Mouse (Mus musculus) gonadal fat pad, adult 2 months (tissue): ENCODE data around the gene Rasgef1b. TPM values are rescaled to one million over a fixed set of nuclear protein-coding genes. Genes with fewer than 3 reads are reported as not detected.

ENCODE experiments used
- DNase-seq: peaks from one replicate; pipeline ENCODE4 v3.0.0-alpha.2; 2012; ENCODE audit warnings: low read depth
- polyA plus RNA-seq: library from polyadenylated mRNA; depleted of rRNA; stranded (reverse); fragments of >200 nt; gene quantifications from 2 replicates; pipeline ENCODE4 v1.2.3, GENCODE M21; 2012

Gene Rasgef1b
- polyA plus RNA-seq, 1 experiment, result 9.9 TPM

DNA sequence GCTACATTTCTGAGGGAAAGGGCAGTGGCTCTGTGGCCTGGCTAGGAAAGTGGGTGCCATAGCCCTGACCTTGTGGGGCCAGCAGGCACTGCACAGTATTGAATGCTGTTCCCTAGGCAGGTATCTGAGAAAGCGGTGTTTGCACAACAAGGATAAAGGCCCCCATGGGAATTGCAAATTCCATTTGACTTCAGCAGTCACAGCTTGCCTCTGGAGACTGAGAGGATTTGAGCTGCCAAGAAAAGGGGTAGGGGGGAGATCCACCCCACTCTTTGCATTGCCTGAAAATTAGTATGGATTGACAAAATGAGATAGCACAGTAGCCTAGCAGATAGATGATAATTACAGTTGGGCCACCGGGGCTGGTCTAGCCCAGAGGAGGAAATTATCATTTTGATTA is 326.1 kb downstream of the Rasgef1b start:
- no peak for DNase-seq

GRCm38 (mm10) chr5:99402297-99402696 is 326.6 kb downstream of the Rasgef1b start:
- DNase-seq, result no peak

- DNase-seq, result no peak
These were observed 328.8 kb downstream of the Rasgef1b start for GRCm38 (mm10) chr5:99399855-99400626.

GRCm38 (mm10) chr5:99398472-99399070 is 330.3 kb downstream of the Rasgef1b start:
- no peak for DNase-seq

DNA sequence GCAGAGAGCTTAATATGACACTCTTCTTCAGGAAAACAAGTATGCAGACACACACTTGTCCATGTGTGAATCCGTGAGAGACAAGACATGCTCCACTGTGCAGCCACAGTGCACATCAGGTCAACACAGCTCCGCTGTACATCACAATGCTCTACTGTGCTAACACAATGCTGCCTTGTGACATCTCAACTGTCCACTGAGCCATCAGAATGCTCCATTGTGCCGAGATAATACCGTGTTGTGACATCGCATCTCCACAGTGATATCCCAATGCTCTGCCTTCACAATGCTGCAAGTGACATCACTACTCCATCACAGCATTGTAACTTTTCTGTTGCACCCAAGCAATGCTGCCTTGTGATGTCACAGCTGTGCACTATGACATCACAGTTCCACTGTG is 334.3 kb downstream of the Rasgef1b start:
- no peak for DNase-seq

- DNase-seq, result no peak
These were observed 337.3 kb downstream of the Rasgef1b start for GRCm38 (mm10) chr5:99391525-99391924.

GRCm38 (mm10) chr5:99390776-99391175 is 338.1 kb downstream of the Rasgef1b start:
- no peak for DNase-seq

- no peak for DNase-seq
These were observed 338.6 kb downstream of the Rasgef1b start for GRCm38 (mm10) chr5:99390314-99390713.

GRCm38 (mm10) chr5:99388585-99389250 is 340.1 kb downstream of the Rasgef1b start:
- no peak for DNase-seq

DNA sequence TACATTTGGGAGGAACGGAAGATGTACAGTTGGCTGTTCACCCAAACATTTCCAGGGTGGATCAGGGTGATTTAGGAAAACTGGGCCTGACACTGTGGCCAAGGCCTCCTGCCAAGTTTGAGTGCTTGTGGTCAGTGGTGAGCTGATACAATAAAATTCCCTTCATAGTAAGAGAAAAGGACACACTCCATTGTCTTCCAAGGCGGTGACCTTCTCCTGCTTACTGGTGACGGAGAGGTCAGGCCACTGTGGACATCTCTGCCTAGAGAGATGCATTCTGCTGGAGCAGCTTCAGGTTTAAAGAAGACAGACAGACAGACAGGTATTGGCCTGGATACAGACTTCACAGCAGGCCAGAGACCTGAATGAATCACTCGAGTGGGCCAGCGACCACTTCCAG is 340.7 kb downstream of the Rasgef1b start:
- no peak for DNase-seq

GRCm38 (mm10) chr5:99387185-99387981 is 341.5 kb downstream of the Rasgef1b start:
- DNase-seq, result no peak

DNA sequence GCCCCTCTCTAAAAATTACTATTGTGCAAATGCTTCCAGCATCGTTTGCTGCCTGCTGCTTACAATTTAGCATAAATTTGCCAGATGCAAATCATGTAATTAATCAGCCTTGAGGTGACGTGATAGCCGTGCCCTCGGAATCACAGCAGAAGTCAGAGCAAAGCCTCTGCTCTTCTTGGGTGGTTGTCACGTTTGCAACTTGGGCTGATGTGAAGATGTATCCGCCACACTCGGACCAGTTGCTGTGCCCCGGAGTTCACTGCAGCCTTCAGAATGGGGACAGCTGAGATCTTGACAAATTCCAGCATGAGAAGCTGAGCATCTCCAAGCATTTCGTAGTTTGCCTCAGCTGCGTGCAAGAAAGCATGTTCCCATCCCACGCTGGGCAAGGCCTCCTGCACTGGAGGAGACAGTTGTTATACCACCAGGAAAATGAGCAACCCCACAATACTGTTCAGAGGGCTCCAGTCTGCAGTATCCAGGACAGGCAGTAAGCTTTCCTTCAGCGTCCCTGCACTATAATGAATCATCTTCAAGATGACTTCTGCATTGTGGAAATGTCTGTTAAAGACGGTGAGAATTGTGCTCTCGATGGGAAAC is 342.5 kb downstream of the Rasgef1b start:
- DNase-seq, result no peak

DNA sequence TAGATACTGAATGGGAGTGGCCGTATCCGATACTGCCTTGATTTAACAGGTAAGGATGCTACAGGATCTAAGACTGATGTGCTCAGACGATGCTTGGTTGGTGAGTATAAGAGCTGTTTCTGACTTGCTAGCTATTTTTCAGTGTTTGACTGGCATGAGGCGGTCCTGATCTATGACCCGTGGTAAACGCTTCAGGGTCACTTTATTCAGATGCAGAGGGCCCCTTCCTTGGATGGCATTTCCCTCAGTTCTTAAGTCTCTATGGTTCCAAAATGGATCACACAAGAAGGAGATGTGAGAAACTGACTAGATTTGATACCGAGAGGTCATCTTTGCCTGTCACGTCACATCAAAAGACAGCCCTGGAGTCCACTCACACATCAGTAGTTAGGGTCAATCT is 343.1 kb downstream of the Rasgef1b start:
- DNase-seq, result no peak

- DNase-seq, result no peak
These were observed 343.8 kb downstream of the Rasgef1b start for GRCm38 (mm10) chr5:99385090-99385489.

GRCm38 (mm10) chr5:99383783-99384281 is 345.0 kb downstream of the Rasgef1b start:
- DNase-seq, result no peak

DNA sequence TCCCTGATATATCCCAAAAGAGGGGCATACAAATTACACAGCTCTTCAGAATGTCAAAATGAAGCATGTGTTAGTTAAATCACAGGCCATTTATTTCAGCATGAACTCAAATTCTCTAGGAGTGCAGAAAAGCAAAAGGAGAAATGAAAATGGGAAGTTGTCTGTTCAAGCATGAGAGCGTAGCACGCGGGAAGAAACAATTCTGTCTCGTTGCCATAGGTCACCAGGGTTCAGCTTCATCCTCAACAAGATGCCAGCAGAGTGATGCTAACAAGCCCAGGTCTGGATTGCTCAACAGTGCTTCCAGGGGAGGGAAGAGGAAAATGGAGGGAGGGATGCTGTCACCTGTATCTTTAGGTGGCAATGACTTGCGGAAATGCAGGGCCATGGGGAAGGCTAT is 346.1 kb downstream of the Rasgef1b start:
- no peak for DNase-seq

DNA sequence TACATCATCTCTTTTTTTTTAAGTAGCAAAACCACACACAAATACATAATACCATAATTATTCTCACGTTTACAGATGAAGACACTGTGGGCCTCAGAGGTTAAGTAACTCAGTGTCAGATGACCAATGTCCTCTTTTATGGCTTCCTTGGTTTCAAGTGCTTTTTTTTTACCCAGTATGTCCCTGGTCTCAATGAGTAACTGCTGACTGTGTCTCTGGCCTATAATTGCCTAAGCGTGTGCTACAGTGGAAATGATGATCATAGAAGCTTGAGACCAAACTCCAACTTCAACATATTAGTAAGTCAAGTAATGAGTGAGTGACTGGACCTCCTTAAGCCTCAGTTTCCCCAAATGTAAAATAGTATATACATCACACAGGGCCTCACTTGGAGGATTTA is 347.2 kb downstream of the Rasgef1b start:
- no peak for DNase-seq

DNA sequence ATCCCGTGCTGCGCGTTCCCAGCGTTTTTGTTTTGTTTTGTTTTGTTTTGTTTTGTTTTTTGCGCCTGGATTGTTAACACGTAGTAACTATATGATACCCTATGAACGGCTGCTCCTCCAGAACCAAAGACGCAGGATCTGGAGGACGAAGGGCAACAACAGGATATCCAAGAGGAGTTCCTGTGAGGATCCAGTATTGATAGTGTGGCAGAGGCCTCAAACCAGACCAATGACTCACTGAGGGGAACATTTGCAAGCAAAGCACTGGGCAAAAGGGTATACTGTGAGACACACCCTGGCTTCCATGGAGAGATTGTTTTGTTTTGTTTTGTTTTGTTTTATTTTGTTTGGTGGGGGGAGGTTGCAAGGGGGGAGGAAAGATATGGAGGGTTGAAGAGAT is 348.0 kb downstream of the Rasgef1b start:
- DNase-seq, result no peak

- no peak for DNase-seq
These were observed 348.7 kb downstream of the Rasgef1b start for GRCm38 (mm10) chr5:99380166-99380565.

GRCm38 (mm10) chr5:99378437-99379226 is 350.2 kb downstream of the Rasgef1b start:
- no peak for DNase-seq

- DNase-seq, result no peak
These were observed 353.1 kb downstream of the Rasgef1b start for GRCm38 (mm10) chr5:99375725-99376124.
